Mouse (Mus musculus): ENCODE data around the gene Cit. TPM values are rescaled to one million over a fixed set of nuclear protein-coding genes. Genes with fewer than 3 reads are reported as not detected.

Cit gene
- polyA plus RNA-seq, 1 experiment from 2014 or later, result 3.7 TPM

DNA sequence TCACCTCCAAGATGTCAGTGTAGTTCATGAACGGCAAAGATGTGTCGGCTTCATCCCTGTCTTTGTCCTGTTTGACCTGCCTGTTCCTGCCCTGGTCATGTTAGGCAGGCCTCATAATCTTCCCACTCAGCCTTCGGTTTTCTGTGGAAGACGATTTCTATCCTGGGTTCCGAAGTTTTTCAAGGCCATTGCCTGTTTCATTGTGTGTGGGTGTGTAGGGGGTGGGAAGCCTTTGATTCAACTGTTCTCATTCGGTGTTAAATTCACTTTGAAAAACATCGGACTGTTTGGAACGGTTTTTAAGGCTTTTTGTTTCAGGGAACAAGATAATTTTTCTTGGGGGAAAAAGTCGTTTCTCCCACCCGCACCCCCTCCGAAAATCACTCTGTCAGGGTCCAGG lies 87.2 kb downstream of the Cit start:
- Histone ChIP-seq H3K27ac (ENCODE audit: low read depth, low read length) (no peak overlapping the region), H3K9me3 (ENCODE audit: control insufficient read depth) (no peaks in the 10 kb centered on the region), H3K4me3 (ENCODE audit: low read depth, low read length) (no peak overlapping the region), H3K4me1 (replicated peaks; ENCODE audit: control insufficient read depth, insufficient read depth, low read length) (no peaks in the 10 kb centered on the region), H3K4me2 (replicated peaks; ENCODE audit: low read depth) (no peak overlapping the region), H3K36me3 (ENCODE audit: control insufficient read depth, insufficient read depth) (peaks cover 21% of the 10 kb centered on the region), H3K9ac (ENCODE audit: low read depth, low read length) (no peak overlapping the region), H3K27me3 (replicated peaks; ENCODE audit: control insufficient read depth, insufficient read depth, low read length) (no peaks in the 10 kb centered on the region)
- no peak for TF ChIP-seq CTCF (IDR thresholded peaks at IDR 0.05; ENCODE audit: low read depth)
- WGBS, result 97% methylated on average over 11 of the region's 11 CpGs
- ATAC-seq, result no peak

DNA sequence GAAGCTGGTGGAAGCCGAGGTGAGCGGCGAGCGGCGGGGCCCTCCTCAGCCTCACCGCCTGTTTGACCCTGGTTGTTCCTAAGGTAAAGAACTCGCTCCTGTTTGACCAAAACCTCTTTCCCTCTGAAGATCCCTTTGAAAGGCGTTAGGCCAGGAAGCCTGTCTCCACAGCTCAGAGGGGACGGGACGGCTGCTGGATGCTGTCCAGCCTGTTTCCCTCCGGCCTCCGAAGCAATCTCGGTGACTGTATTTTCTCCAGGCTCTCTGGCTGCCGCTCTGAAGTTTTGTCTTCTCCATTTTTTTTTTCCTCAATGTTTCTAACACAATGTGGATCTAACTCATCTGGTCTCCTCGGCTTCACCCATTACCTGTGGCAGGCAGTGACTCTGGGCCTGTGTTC lies 91.8 kb downstream of the Cit start:
- H3K9ac ChIP-seq (ENCODE audit: low read depth, low read length), result no peak overlapping the region
- no peaks in the 10 kb centered on the region for H3K27me3 ChIP-seq (replicated peaks; ENCODE audit: control insufficient read depth, insufficient read depth, low read length)
- no peak for ATAC-seq
- H3K27ac ChIP-seq (ENCODE audit: low read depth, low read length), result no peak overlapping the region
- H3K4me3 ChIP-seq (ENCODE audit: low read depth, low read length), result no peak overlapping the region
- no peak overlapping the region for H3K4me2 ChIP-seq (replicated peaks; ENCODE audit: low read depth)
- TF ChIP-seq CTCF (IDR thresholded peaks at IDR 0.05; ENCODE audit: low read depth), result no peak
- 85% methylated on average over 15 of the region's 15 CpGs for WGBS
- H3K36me3 ChIP-seq (ENCODE audit: control insufficient read depth, insufficient read depth), result peaks cover 16% of the 10 kb centered on the region
- no peaks in the 10 kb centered on the region for H3K4me1 ChIP-seq (replicated peaks; ENCODE audit: control insufficient read depth, insufficient read depth, low read length)
- H3K9me3 ChIP-seq (ENCODE audit: control insufficient read depth), result no peaks in the 10 kb centered on the region

DNA sequence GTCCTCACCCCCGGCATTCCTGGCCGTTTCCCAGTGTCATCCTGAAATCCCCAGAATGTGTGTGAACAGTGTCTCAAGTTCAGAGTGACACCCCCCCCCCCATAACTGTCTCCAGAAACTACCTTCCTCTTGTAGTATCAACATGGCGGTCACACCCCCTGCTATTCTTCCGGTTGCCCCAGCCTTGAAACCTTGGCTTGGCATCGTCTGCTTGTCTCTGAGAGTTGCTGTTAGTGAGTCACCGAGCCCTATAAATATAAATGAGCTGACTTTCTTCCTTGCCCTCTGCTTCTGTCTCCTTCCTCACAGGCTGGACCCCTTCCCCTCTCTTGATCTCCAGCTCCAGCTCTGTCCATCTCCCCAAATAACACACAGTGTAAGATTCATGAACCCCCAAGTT lies 92.5 kb downstream of the Cit start:
- no peaks in the 10 kb centered on the region for H3K9me3 ChIP-seq (ENCODE audit: control insufficient read depth)
- WGBS, result 94% methylated on average over 6 of the region's 6 CpGs
- no peak overlapping the region for H3K9ac ChIP-seq (ENCODE audit: low read depth, low read length)

DNA sequence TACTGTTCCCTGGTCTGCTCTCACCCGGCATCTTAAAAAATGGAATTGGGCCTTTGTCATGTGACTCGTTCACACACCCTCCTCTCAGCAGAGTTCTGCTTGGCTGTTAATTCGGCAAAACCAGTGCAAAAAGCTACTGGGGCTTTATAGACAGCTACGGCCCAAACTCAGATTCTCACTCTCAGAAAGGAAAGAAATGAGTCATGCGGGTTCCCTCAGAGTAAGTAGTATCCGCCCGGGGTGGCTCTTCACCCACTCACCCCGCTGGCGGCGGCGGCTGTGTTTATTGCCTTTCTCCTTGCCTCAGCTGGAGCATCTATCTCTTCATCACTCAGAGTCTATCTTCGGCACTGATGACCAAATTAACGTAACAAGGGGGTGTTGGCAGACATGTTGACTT lies 93.9 kb downstream of the Cit start:
- peaks cover 12% of the 10 kb centered on the region; the same call in 1 of the 2 replicates for H3K36me3 ChIP-seq (ENCODE audit: control insufficient read depth, insufficient read depth)
- WGBS, result 90% methylated on average over 13 of the region's 13 CpGs

More for the DNA sequence above, 92.5 kb downstream of the Cit start:
- H3K4me1 ChIP-seq (replicated peaks; ENCODE audit: control insufficient read depth, insufficient read depth, low read length), result no peaks in the 10 kb centered on the region
- no peaks in the 10 kb centered on the region for H3K27me3 ChIP-seq (replicated peaks; ENCODE audit: control insufficient read depth, insufficient read depth, low read length)
- ATAC-seq, result no peak
- no peak for TF ChIP-seq CTCF (IDR thresholded peaks at IDR 0.05; ENCODE audit: low read depth)
- H3K27ac ChIP-seq (ENCODE audit: low read depth, low read length), result no peak overlapping the region
- no peak overlapping the region for H3K4me3 ChIP-seq (ENCODE audit: low read depth, low read length)
- no peak overlapping the region for H3K4me2 ChIP-seq (replicated peaks; ENCODE audit: low read depth)
- peaks cover 16% of the 10 kb centered on the region for H3K36me3 ChIP-seq (ENCODE audit: control insufficient read depth, insufficient read depth)

DNA sequence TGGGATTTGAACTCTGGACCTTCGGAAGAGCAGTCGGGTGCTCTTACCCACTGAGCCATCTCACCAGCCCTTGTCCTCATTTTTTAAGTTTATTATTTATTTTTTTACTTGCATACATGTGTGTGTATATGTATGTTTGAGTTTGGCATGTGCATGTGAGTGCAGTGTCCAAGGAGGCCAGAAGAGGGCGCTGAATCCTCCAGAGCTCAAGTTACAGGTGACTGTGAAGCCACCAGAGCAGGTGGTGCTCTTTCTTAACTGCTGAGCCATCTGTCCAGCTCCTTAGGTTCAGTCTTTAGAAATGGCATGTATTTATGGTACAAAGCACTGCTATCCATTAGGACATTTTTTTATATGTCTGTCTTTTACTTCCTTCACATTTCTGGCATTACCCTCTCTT lies 97.3 kb downstream of the Cit start:
- ATAC-seq, result no peak
- H3K4me2 ChIP-seq (replicated peaks; ENCODE audit: low read depth), result no peak overlapping the region
- H3K4me1 ChIP-seq (replicated peaks; ENCODE audit: control insufficient read depth, insufficient read depth, low read length), result no peaks in the 10 kb centered on the region
- H3K36me3 ChIP-seq (ENCODE audit: control insufficient read depth, insufficient read depth), result peaks cover 5% of the 10 kb centered on the region; the same call in 1 of the 2 replicates
- H3K9ac ChIP-seq (ENCODE audit: low read depth, low read length), result no peak overlapping the region
- H3K27me3 ChIP-seq (replicated peaks; ENCODE audit: control insufficient read depth, insufficient read depth, low read length), result no peaks in the 10 kb centered on the region
- H3K27ac ChIP-seq (ENCODE audit: low read depth, low read length), result no peak overlapping the region
- WGBS, result 92% methylated on average over 3 of the region's 3 CpGs
- H3K9me3 ChIP-seq (ENCODE audit: control insufficient read depth), result no peaks in the 10 kb centered on the region
- H3K4me3 ChIP-seq (ENCODE audit: low read depth, low read length), result no peak overlapping the region
- peak; percentile 31 for TF ChIP-seq CTCF (IDR thresholded peaks at IDR 0.05; ENCODE audit: low read depth)

More for the DNA sequence above, 93.9 kb downstream of the Cit start:
- Histone ChIP-seq H3K27ac (ENCODE audit: low read depth, low read length) (no peak overlapping the region), H3K4me2 (replicated peaks; ENCODE audit: low read depth) (no peak overlapping the region), H3K4me1 (replicated peaks; ENCODE audit: control insufficient read depth, insufficient read depth, low read length) (no peaks in the 10 kb centered on the region), H3K9me3 (ENCODE audit: control insufficient read depth) (no peaks in the 10 kb centered on the region), H3K9ac (ENCODE audit: low read depth, low read length) (no peak overlapping the region), H3K4me3 (ENCODE audit: low read depth, low read length) (no peak overlapping the region), H3K27me3 (replicated peaks; ENCODE audit: control insufficient read depth, insufficient read depth, low read length) (no peaks in the 10 kb centered on the region)
- ATAC-seq, result no peak
- TF ChIP-seq CTCF (IDR thresholded peaks at IDR 0.05; ENCODE audit: low read depth), result no peak

DNA sequence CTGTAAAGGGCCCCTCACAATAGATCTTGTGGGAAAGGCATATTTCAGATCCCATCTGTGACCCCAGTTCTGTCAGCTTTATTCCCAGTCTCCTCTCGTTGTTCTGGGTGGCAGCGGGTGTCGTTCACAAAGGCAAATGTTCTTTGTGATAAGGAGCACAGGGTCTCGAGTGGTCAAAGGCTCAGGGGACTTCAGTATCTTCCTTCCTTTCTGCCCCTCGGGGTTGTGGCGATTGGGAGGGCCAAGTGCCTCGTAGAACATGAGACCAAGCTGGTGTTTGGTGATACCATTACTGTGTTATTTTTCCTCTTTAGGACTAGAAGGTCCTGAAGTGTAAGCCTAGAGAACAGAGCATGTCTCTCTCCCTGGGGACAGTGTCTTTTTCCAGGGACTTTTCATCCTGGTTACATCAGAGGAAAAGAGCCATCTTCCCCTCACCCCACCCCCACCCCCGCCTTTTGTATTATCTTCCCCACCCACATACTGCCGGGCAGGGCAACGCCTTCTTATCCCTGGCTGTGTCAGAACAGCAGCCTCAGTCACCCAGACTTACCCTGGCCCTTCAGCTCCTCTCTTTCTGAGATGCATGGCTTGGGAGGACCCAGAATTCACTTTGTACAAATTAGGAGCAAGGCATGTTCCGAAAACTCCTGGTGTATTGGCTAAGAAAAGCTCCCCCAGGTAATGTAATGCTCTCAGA lies 99.9 kb downstream of the Cit start:
- ATAC-seq, result no peak

More for the DNA sequence above, 99.9 kb downstream of the Cit start:
- no peaks in the 10 kb centered on the region for H3K4me1 ChIP-seq (replicated peaks; ENCODE audit: control insufficient read depth, insufficient read depth, low read length)
- no peak overlapping the region for H3K4me2 ChIP-seq (replicated peaks; ENCODE audit: low read depth)
- H3K36me3 ChIP-seq (ENCODE audit: control insufficient read depth, insufficient read depth), result peaks cover 12% of the 10 kb centered on the region; the same call in 1 of the 2 replicates
- H3K9me3 ChIP-seq (ENCODE audit: control insufficient read depth), result no peaks in the 10 kb centered on the region
- WGBS, result 64% methylated on average over 11 of the region's 11 CpGs
- H3K9ac ChIP-seq (ENCODE audit: low read depth, low read length), result no peak overlapping the region
- no peak overlapping the region for H3K27ac ChIP-seq (ENCODE audit: low read depth, low read length)
- no peaks in the 10 kb centered on the region for H3K27me3 ChIP-seq (replicated peaks; ENCODE audit: control insufficient read depth, insufficient read depth, low read length)
- no peak for TF ChIP-seq CTCF (IDR thresholded peaks at IDR 0.05; ENCODE audit: low read depth)
- H3K4me3 ChIP-seq (ENCODE audit: low read depth, low read length), result no peak overlapping the region

Data from intestine, postnatal 0 days (tissue).